Mouse (Mus musculus): ENCODE data around the gene H6pd.

H6pd gene

GRCm38 (mm10) chr4:149942831-149943741 lies 65.7 kb downstream of the H6pd start:
- DNase-seq (ENCODE audit: low read depth), result peak; percentile 49

- no peak for DNase-seq (ENCODE audit: low read depth)
Measured at GRCm38 (mm10) chr4:149941067-149941755, 67.6 kb downstream of the H6pd start.

GRCm38 (mm10) chr4:149938701-149939100 lies 70.1 kb downstream of the H6pd start:
- DNase-seq (ENCODE audit: low read depth), result no peak

- DNase-seq (ENCODE audit: low read depth), result no peak
Measured at GRCm38 (mm10) chr4:149936921-149937320, 71.9 kb downstream of the H6pd start.

GRCm38 (mm10) chr4:149935470-149935869 lies 73.4 kb downstream of the H6pd start:
- no peak for DNase-seq (ENCODE audit: low read depth)

GRCm38 (mm10) chr4:149933519-149934245 lies 75.1 kb downstream of the H6pd start:
- DNase-seq (ENCODE audit: low read depth), result no peak

- no peak for DNase-seq (ENCODE audit: low read depth)
Measured at GRCm38 (mm10) chr4:149933025-149933424, 75.8 kb downstream of the H6pd start.

GRCm38 (mm10) chr4:149932108-149932815 lies 76.6 kb downstream of the H6pd start:
- no peak for DNase-seq (ENCODE audit: low read depth)

- no peak for DNase-seq (ENCODE audit: low read depth)
Measured at GRCm38 (mm10) chr4:149930755-149931154, 78.1 kb downstream of the H6pd start.
